Mouse (Mus musculus): ENCODE data around the gene Fgf16.

GRCm38 (mm10) chrX:105714740-105715139 lies 49.3 kb upstream of the Fgf16 start:
- TF ChIP-seq GATA1 (IDR thresholded peaks at IDR 0.05; ENCODE audit: borderline replicate concordance, low read length) (no peak), FLI1 (IDR thresholded peaks at IDR 0.05; ENCODE audit: low read length) (no peak)

All from megakaryocyte, embryonic 14.5 days (primary cell).